Mouse (Mus musculus): ENCODE measurements around the gene Kcnq5. TPM values are rescaled to one million over a fixed set of nuclear protein-coding genes. Genes with fewer than 3 reads are reported as not detected.

Kcnq5 gene
- polyA plus RNA-seq, 1 experiment = 0.09 TPM

DNA sequence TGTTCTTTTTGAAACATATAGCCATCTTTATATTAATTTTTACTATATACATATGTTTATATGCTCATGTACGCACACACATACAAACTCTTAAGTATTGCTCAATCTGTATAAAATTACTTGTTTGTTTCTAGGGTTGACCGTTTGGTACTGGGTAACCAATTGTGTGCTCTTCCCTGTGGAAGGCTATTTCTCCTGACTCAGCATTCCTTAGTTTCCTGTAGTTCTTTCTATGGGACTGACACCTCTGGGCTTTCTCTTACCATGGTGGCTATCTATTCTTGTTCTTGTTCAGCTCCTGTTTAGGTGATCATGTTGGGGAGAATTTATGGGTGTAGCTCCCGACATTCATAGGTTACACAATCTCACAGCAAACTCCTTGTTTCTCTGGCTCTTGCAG lies 473.1 kb downstream of the Kcnq5 start:
- no peak overlapping the region for H3K4me3 ChIP-seq (ENCODE audit: insufficient read depth, low read depth, low read length)
- DNase-seq = no peak
- no peaks in the 10 kb centered on the region for H3K27me3 ChIP-seq (replicated peaks; ENCODE audit: control insufficient read depth, insufficient read depth, low read length)
- TF ChIP-seq CTCF (conservative IDR thresholded peaks at IDR 0.05; ENCODE audit: insufficient read depth, insufficient read length, low read depth, low read length) = no peak
- no peak for TF ChIP-seq POLR2A (IDR thresholded peaks at IDR 0.05; ENCODE audit: low read depth, low read length)
- 81% methylated on average over 3 of the region's 3 CpGs for WGBS
- no peaks in the 10 kb centered on the region for H3K4me1 ChIP-seq (ENCODE audit: control insufficient read depth, insufficient read depth, low read length)
- no peaks in the 10 kb centered on the region for H3K36me3 ChIP-seq (ENCODE audit: control insufficient read depth, insufficient read depth, low read length)
- H3K27ac ChIP-seq (ENCODE audit: insufficient read depth, low read depth, low read length) = no peak overlapping the region

DNA sequence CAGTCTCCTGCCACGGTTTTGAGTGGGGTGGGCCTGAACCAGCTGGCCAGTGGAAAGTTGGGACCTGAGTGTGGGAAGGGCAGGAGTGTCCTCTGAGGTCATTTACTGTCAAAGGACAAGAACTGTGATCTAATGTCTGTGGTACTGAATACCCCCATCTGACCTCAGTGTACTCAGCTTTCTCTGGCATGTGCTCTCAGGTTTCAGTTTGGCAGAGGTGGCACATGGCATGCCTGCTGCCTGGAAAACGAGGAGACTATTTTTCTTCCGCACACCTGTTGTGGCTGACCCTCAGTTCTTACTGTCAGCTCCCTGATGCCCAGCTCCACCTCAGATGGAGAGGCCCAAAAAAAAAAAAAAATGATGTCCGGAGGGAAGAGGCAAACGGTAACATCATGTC lies 475.5 kb downstream of the Kcnq5 start:
- no peak for TF ChIP-seq POLR2A (IDR thresholded peaks at IDR 0.05; ENCODE audit: low read depth, low read length)
- no peak for TF ChIP-seq CTCF (conservative IDR thresholded peaks at IDR 0.05; ENCODE audit: insufficient read depth, insufficient read length, low read depth, low read length)
- Histone ChIP-seq H3K36me3 (ENCODE audit: control insufficient read depth, insufficient read depth, low read length) (no peaks in the 10 kb centered on the region), H3K27ac (ENCODE audit: insufficient read depth, low read depth, low read length) (no peak overlapping the region), H3K27me3 (replicated peaks; ENCODE audit: control insufficient read depth, insufficient read depth, low read length) (no peaks in the 10 kb centered on the region), H3K4me1 (ENCODE audit: control insufficient read depth, insufficient read depth, low read length) (no peaks in the 10 kb centered on the region), H3K4me3 (ENCODE audit: insufficient read depth, low read depth, low read length) (no peak overlapping the region)
- DNase-seq = no peak
- WGBS = 39% methylated on average over 5 of the region's 5 CpGs

DNA sequence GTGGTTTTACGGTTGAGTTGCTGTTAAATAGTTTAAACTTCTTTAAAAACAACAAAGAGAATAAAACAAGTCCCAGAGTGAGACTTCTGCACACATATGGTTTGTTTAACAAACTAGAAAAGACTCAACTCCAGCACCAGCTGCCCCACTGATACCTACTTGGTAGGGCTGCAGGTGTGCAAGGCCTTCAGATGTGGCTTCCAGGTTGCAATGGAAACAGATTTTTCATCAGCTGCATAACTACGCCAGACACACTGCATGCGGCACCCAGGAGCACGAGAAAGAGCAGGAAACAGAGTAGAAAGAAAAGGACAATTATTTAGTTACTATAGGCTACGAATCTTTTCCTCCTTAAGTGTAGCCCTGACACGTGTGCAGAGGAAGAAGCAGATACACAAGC lies 492.4 kb downstream of the Kcnq5 start:
- no peak for TF ChIP-seq CTCF (conservative IDR thresholded peaks at IDR 0.05; ENCODE audit: insufficient read depth, insufficient read length, low read depth, low read length)
- TF ChIP-seq POLR2A (IDR thresholded peaks at IDR 0.05; ENCODE audit: low read depth, low read length) = no peak
- Histone ChIP-seq H3K36me3 (ENCODE audit: control insufficient read depth, insufficient read depth, low read length) (no peaks in the 10 kb centered on the region), H3K27me3 (replicated peaks; ENCODE audit: control insufficient read depth, insufficient read depth, low read length) (no peaks in the 10 kb centered on the region), H3K4me1 (ENCODE audit: control insufficient read depth, insufficient read depth, low read length) (no peaks in the 10 kb centered on the region), H3K4me3 (ENCODE audit: insufficient read depth, low read depth, low read length) (no peak overlapping the region), H3K27ac (ENCODE audit: insufficient read depth, low read depth, low read length) (no peak overlapping the region)
- no peak for DNase-seq
- WGBS = 84% methylated on average over 6 of the region's 6 CpGs

DNA sequence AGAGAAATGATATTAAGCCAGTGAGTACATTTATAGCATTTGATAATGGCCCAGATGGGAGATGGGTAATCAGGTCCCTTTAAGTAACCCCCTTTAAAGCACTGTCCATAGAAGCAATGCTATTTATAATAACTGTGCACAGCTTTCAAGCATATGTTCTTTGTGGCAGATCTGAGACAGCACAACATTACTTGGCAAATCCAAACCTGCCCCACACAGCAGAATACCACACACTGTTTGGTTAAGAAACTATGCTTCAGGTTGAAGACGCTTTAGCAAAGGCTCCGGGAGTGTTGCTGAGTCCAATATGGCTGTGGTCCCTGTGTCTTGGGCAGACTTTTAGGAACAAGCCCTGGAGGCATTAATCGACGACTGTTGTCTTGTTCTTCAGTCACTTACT lies 495.3 kb downstream of the Kcnq5 start:
- Histone ChIP-seq H3K4me1 (ENCODE audit: control insufficient read depth, insufficient read depth, low read length) (no peaks in the 10 kb centered on the region), H3K36me3 (ENCODE audit: control insufficient read depth, insufficient read depth, low read length) (no peaks in the 10 kb centered on the region), H3K27me3 (replicated peaks; ENCODE audit: control insufficient read depth, insufficient read depth, low read length) (no peaks in the 10 kb centered on the region), H3K27ac (ENCODE audit: insufficient read depth, low read depth, low read length) (no peak overlapping the region), H3K4me3 (ENCODE audit: insufficient read depth, low read depth, low read length) (no peak overlapping the region)
- DNase-seq = no peak
- TF ChIP-seq POLR2A (IDR thresholded peaks at IDR 0.05; ENCODE audit: low read depth, low read length) (no peak), CTCF (conservative IDR thresholded peaks at IDR 0.05; ENCODE audit: insufficient read depth, insufficient read length, low read depth, low read length) (no peak)
- 95% methylated on average over 4 of the region's 4 CpGs for WGBS

DNA sequence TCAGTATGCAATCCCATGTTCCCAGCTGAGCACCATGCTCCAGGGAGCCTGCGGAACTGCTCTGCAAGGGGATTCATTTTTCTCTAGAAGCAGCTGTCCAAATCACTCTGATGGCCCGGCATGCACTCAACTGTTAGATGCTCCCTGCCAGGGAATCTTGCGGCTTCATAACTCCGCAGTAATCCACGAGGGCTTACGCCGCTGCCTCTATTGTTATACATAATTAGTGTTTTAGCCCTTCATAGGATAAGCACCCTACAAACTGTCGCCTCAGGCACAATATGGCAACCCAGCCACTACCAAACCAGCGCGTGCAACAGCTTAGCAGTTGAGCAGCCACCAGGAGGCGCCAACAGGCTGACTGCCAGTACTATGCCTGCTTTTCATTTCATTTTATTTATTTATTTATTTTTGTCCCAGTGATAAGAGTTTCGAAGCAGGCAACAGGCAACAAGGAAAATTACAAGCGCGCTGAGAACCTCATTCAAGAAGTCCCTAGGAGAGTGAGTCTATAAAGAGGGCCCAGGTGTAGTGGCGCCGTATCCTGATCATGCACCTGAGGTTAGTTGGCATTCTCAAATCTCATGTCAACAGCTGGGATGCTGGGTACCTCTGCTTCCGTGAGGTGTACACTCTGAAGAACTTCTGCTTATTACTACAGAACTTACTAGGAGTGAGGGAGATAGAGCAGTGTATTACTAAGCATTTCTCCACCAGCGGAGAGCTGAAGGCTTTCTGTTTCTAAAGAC lies 500.6 kb downstream of the Kcnq5 start:
- Histone ChIP-seq H3K36me3 (ENCODE audit: control insufficient read depth, insufficient read depth, low read length) (no peaks in the 10 kb centered on the region), H3K27ac (ENCODE audit: insufficient read depth, low read depth, low read length) (no peak overlapping the region), H3K27me3 (replicated peaks; ENCODE audit: control insufficient read depth, insufficient read depth, low read length) (no peaks in the 10 kb centered on the region), H3K4me1 (ENCODE audit: control insufficient read depth, insufficient read depth, low read length) (no peaks in the 10 kb centered on the region), H3K4me3 (ENCODE audit: insufficient read depth, low read depth, low read length) (no peak overlapping the region)
- TF ChIP-seq CTCF (conservative IDR thresholded peaks at IDR 0.05; ENCODE audit: insufficient read depth, insufficient read length, low read depth, low read length) = peak; percentile 64
- no peak for TF ChIP-seq POLR2A (IDR thresholded peaks at IDR 0.05; ENCODE audit: low read depth, low read length)
- peak; percentile 44 for DNase-seq
- 67% methylated on average over 18 of the region's 18 CpGs for WGBS

DNA sequence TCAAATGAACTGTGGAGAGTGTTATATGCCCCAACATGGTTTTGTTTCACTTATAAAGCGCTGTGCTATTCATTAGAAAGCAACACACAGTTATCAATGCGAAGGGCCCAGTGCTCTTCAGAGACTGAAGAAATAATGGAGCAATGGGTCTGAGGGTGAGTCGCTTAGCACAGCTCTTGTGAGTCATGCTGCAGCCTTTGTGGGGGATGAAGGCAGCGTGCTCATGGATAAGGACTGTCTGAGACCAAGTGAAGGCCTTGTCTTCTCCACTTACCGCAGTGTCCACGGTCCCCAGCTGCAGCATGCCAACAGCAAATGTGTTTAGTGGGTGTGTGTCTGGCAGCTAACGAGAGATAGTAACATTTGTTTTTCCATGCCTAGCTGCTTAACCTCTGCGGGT lies 503.2 kb downstream of the Kcnq5 start:
- no peak for DNase-seq
- Histone ChIP-seq H3K27me3 (replicated peaks; ENCODE audit: control insufficient read depth, insufficient read depth, low read length) (no peaks in the 10 kb centered on the region), H3K27ac (ENCODE audit: insufficient read depth, low read depth, low read length) (no peak overlapping the region), H3K4me3 (ENCODE audit: insufficient read depth, low read depth, low read length) (no peak overlapping the region), H3K36me3 (ENCODE audit: control insufficient read depth, insufficient read depth, low read length) (no peaks in the 10 kb centered on the region), H3K4me1 (ENCODE audit: control insufficient read depth, insufficient read depth, low read length) (no peaks in the 10 kb centered on the region)
- WGBS = 87% methylated on average over 8 of the region's 8 CpGs
- TF ChIP-seq POLR2A (IDR thresholded peaks at IDR 0.05; ENCODE audit: low read depth, low read length) (no peak), CTCF (conservative IDR thresholded peaks at IDR 0.05; ENCODE audit: insufficient read depth, insufficient read length, low read depth, low read length) (no peak)

DNA sequence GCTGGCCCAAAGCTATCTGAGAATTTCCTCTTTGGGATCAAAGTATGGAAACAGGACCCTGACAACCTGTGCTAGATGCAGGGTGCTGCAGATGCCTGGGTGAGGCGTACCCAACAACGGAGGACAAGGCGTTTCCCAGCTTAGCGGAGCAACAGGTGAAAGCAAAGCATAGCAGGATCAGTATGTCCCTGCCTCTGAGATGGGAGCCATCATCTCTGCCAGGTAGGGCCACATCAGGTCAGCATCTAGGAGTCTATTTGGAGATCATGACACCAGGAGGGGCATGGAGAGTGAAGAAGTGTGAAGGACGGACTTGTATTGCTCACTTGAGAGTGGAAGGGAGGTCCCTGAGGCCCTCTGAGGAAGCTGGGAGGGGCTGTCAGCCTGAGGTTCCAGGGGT lies 505.8 kb downstream of the Kcnq5 start:
- TF ChIP-seq CTCF (conservative IDR thresholded peaks at IDR 0.05; ENCODE audit: insufficient read depth, insufficient read length, low read depth, low read length) = no peak
- no peak for TF ChIP-seq POLR2A (IDR thresholded peaks at IDR 0.05; ENCODE audit: low read depth, low read length)
- 90% methylated on average over 5 of the region's 5 CpGs for WGBS
- no peak for DNase-seq
- no peak overlapping the region for H3K27ac ChIP-seq (ENCODE audit: insufficient read depth, low read depth, low read length)
- H3K4me3 ChIP-seq (ENCODE audit: insufficient read depth, low read depth, low read length) = no peak overlapping the region
- no peaks in the 10 kb centered on the region for H3K36me3 ChIP-seq (ENCODE audit: control insufficient read depth, insufficient read depth, low read length)
- no peaks in the 10 kb centered on the region for H3K4me1 ChIP-seq (ENCODE audit: control insufficient read depth, insufficient read depth, low read length)
- H3K27me3 ChIP-seq (replicated peaks; ENCODE audit: control insufficient read depth, insufficient read depth, low read length) = no peaks in the 10 kb centered on the region

Measured in kidney, adult 2 months (tissue).